Mouse (Mus musculus) brain, embryonic 14.5 days (tissue): ENCODE data around the gene Kdm6b.

Source experiments
- CTCF ChIP-seq: fragments of 200-500 bp; IDR thresholded peaks from 2 replicates; pipeline ENCODE4 v1.5.1; 2012; ENCODE audit warnings: inconsistent platforms, mild to moderate bottlenecking, moderate library complexity, borderline replicate concordance; ENCODE audit not compliant: insufficient read depth, insufficient read length; ENCODE audit errors: extremely low read depth
- POLR2A ChIP-seq: fragments of 200-500 bp; IDR thresholded peaks from 2 replicates; pipeline ENCODE4 v1.6.1; 2012; ENCODE audit warnings: mild to moderate bottlenecking, inconsistent platforms, borderline replicate concordance; ENCODE audit not compliant: poor library complexity, insufficient read depth, insufficient read length, severe bottlenecking; ENCODE audit errors: extremely low read depth

GRCm38 (mm10) chr11:69419813-69420553 lies 6.5 kb upstream of the Kdm6b start:
- TF ChIP-seq CTCF, result no peak
- TF ChIP-seq POLR2A, result no peak
